Mouse (Mus musculus) liver, adult 2 months (tissue): ENCODE results near the gene Cd164.

ENCODE experiments used
- CTCF ChIP-seq: fragments of 200-500 bp; IDR thresholded peaks from 2 replicates; pipeline ENCODE4 v1.5.1; 2011; ENCODE audit warnings: low read depth, low read length, control low read depth
- POLR2A ChIP-seq: fragments of 200-500 bp; IDR thresholded peaks from 2 replicates; pipeline ENCODE4 v1.6.1; 2011; ENCODE audit warnings: low read length, control low read depth; ENCODE audit not compliant: insufficient read depth; ENCODE audit errors: extremely low read depth

- TF ChIP-seq CTCF (no peak), POLR2A (no peak)
These were observed 34.5 kb downstream of the Cd164 start for GRCm38 (mm10) chr10:41553711-41554110.
